Mouse (Mus musculus): ENCODE data around the gene Phactr3. TPM values are rescaled to one million over a fixed set of nuclear protein-coding genes. Genes with fewer than 3 reads are reported as not detected.

Gene Phactr3
- polyA plus RNA-seq, 1 experiment from 2014 or later: 8.1 TPM

- peak overlapping the region; percentile 90 for H3K27ac ChIP-seq
- no peak for DNase-seq (ENCODE audit: low spot score)
- no peaks in the 10 kb centered on the region for H3K9me3 ChIP-seq (replicated peaks)
- WGBS: 10% methylated on average over 3 of the region's 3 CpGs
- peaks cover 47% of the 10 kb centered on the region for H3K4me1 ChIP-seq
- H3K4me3 ChIP-seq: peak overlapping the region; percentile 59
- no peaks in the 10 kb centered on the region for H3K36me3 ChIP-seq
- peaks cover 17% of the 10 kb centered on the region for H3K27me3 ChIP-seq (ENCODE audit: low read depth, poor library complexity, severe bottlenecking)
Measured at GRCm38 (mm10) chr2:178143024-178143415, 24.2 kb downstream of the Phactr3 start.

DNA sequence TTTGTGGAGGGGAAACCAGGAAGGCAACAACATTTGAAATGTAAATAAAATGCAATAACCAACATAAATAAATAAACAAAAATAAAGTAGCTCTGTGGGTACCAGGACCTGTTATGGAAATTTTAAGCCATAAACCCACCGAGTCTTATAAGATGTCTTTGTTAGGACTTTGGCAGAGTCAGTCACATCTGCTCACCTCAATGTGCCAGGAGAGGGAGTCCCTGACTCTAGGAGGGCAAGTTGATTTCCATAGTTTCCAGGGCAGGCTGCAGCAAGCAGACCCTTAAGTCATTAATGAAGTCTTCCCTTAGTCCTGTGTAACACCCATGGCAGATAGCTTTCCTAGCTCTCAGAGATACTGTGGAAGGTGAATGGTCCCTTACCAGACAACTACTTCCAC lies 25.1 kb downstream of the Phactr3 start:
- Histone ChIP-seq H3K27me3 (ENCODE audit: low read depth, poor library complexity, severe bottlenecking) (peaks cover 17% of the 10 kb centered on the region), H3K4me3 (no peak overlapping the region), H3K9me3 (replicated peaks) (no peaks in the 10 kb centered on the region), H3K36me3 (no peaks in the 10 kb centered on the region), H3K27ac (peak overlapping the region; percentile 64), H3K4me1 (peaks cover 47% of the 10 kb centered on the region)
- no peak for DNase-seq (ENCODE audit: low spot score)
- 59% methylated on average over 1 of the region's 1 CpGs for WGBS

- Histone ChIP-seq H3K4me3 (no peak overlapping the region), H3K4me1 (peaks cover 12% of the 10 kb centered on the region), H3K36me3 (no peaks in the 10 kb centered on the region), H3K27ac (no peak overlapping the region), H3K9me3 (replicated peaks) (no peaks in the 10 kb centered on the region), H3K27me3 (ENCODE audit: low read depth, poor library complexity, severe bottlenecking) (no peaks in the 10 kb centered on the region)
- 76% methylated on average over 1 of the region's 1 CpGs for WGBS
- no peak for DNase-seq (ENCODE audit: low spot score)
Measured at GRCm38 (mm10) chr2:178149312-178149711, 30.5 kb downstream of the Phactr3 start.

DNA sequence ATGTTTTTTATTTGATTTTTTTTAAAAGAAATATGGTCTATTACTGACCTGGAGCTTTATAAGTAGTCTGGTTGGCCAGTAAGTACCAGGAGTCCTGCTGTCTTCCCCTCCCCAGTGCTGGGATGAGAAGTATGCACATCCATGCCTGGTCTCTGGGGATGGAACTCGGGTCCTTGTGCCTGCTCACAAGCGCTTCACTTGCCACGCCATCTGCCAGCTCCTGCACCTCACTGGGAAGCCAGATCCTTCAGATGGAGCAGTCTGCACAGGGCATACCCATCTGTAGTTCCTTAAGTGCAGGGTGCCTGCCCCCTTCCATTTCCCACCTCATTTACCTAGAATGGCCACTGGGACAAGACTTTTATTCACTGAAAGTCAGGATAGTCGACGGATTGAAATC lies 31.9 kb downstream of the Phactr3 start:
- Histone ChIP-seq H3K36me3 (no peaks in the 10 kb centered on the region), H3K9me3 (replicated peaks) (no peaks in the 10 kb centered on the region), H3K4me3 (no peak overlapping the region), H3K27ac (no peak overlapping the region), H3K4me1 (peaks cover 14% of the 10 kb centered on the region), H3K27me3 (ENCODE audit: low read depth, poor library complexity, severe bottlenecking) (no peaks in the 10 kb centered on the region)
- 84% methylated on average over 5 of the region's 5 CpGs for WGBS
- DNase-seq (ENCODE audit: low spot score): no peak

- 94% methylated on average over 2 of the region's 2 CpGs for WGBS
- DNase-seq (ENCODE audit: low spot score): no peak
- Histone ChIP-seq H3K36me3 (no peaks in the 10 kb centered on the region), H3K27me3 (ENCODE audit: low read depth, poor library complexity, severe bottlenecking) (no peaks in the 10 kb centered on the region), H3K4me3 (no peak overlapping the region), H3K27ac (peak overlapping the region; percentile 36; the same call in 1 of the 2 replicates), H3K9me3 (replicated peaks) (no peaks in the 10 kb centered on the region), H3K4me1 (peaks cover 17% of the 10 kb centered on the region)
Measured at GRCm38 (mm10) chr2:178153601-178154000, 34.8 kb downstream of the Phactr3 start.

GRCm38 (mm10) chr2:178154129-178154528 lies 35.4 kb downstream of the Phactr3 start:
- DNase-seq (ENCODE audit: low spot score): no peak
- 51% methylated on average over 5 of the region's 5 CpGs for WGBS
- H3K9me3 ChIP-seq (replicated peaks): no peaks in the 10 kb centered on the region
- H3K36me3 ChIP-seq: no peaks in the 10 kb centered on the region
- peaks cover 17% of the 10 kb centered on the region for H3K4me1 ChIP-seq
- H3K27ac ChIP-seq: peak overlapping the region; percentile 42
- H3K4me3 ChIP-seq: no peak overlapping the region
- no peaks in the 10 kb centered on the region for H3K27me3 ChIP-seq (ENCODE audit: low read depth, poor library complexity, severe bottlenecking)

GRCm38 (mm10) chr2:178154576-178154975 lies 35.8 kb downstream of the Phactr3 start:
- DNase-seq (ENCODE audit: low spot score): no peak
- no peaks in the 10 kb centered on the region for H3K9me3 ChIP-seq (replicated peaks)
- H3K4me1 ChIP-seq: peaks cover 17% of the 10 kb centered on the region
- no peak overlapping the region for H3K4me3 ChIP-seq
- no peaks in the 10 kb centered on the region for H3K36me3 ChIP-seq
- peak overlapping the region; percentile 42; the same call in 1 of the 2 replicates for H3K27ac ChIP-seq
- no peaks in the 10 kb centered on the region for H3K27me3 ChIP-seq (ENCODE audit: low read depth, poor library complexity, severe bottlenecking)
- WGBS: 59% methylated on average over 4 of the region's 4 CpGs

GRCm38 (mm10) chr2:178155176-178155916 lies 36.6 kb downstream of the Phactr3 start:
- H3K27ac ChIP-seq: peak overlapping the region; percentile 10; the same call in 1 of the 2 replicates
- WGBS: 85% methylated on average over 8 of the region's 8 CpGs
- no peaks in the 10 kb centered on the region for H3K27me3 ChIP-seq (ENCODE audit: low read depth, poor library complexity, severe bottlenecking)
- DNase-seq (ENCODE audit: low spot score): no peak
- no peaks in the 10 kb centered on the region for H3K36me3 ChIP-seq
- H3K4me1 ChIP-seq: peaks cover 17% of the 10 kb centered on the region
- H3K9me3 ChIP-seq (replicated peaks): no peaks in the 10 kb centered on the region
- H3K4me3 ChIP-seq: no peak overlapping the region

DNA sequence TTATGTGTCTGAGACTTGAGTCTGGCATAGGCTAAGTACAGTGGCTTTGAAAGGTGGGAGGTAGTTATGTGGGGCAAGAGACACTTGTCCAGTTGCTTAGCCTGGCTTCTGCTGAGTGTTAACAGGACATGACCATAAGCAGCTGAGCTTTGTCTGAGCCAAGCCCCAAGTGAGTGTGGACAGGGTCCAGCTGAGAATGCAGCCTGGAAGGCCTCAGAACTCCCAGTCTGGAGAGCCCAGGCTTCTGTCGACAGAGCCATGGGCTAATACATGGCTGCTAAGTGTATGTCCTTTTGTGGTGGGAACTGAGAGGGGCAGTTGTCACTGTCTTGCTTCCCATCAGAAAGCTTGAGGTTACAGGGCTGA lies 37.1 kb downstream of the Phactr3 start:
- DNase-seq (ENCODE audit: low spot score): no peak
- no peaks in the 10 kb centered on the region for H3K9me3 ChIP-seq (replicated peaks)
- 81% methylated on average over 1 of the region's 1 CpGs for WGBS
- H3K27me3 ChIP-seq (ENCODE audit: low read depth, poor library complexity, severe bottlenecking): no peaks in the 10 kb centered on the region
- no peak overlapping the region for H3K4me3 ChIP-seq
- no peaks in the 10 kb centered on the region for H3K36me3 ChIP-seq
- peaks cover 17% of the 10 kb centered on the region for H3K4me1 ChIP-seq
- no peak overlapping the region for H3K27ac ChIP-seq

DNA sequence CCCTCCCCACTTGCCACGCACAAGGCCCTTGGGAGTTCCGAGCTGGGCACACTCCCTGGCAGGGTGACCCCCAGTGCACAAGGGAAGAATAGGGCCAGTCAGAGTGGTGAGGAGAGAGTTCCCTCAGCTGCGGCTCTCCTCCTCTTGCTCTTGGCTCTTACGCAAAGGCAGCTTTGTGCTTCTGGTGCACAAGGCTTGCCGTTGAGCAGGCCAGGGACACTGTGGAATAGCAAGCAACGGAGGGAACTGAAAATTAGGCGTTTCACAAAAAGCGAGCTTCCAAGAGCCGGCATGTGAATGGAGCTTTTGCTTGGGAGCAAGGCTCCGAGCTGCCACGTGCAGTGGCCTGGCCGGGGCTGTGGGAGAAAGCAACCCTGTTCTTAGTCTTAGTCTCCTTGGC lies 40.2 kb downstream of the Phactr3 start:
- no peaks in the 10 kb centered on the region for H3K9me3 ChIP-seq (replicated peaks)
- H3K27me3 ChIP-seq (ENCODE audit: low read depth, poor library complexity, severe bottlenecking): no peaks in the 10 kb centered on the region
- H3K4me1 ChIP-seq: peaks cover 15% of the 10 kb centered on the region
- H3K27ac ChIP-seq: no peak overlapping the region
- DNase-seq (ENCODE audit: low spot score): no peak
- H3K4me3 ChIP-seq: no peak overlapping the region
- 91% methylated on average over 12 of the region's 12 CpGs for WGBS
- H3K36me3 ChIP-seq: no peaks in the 10 kb centered on the region

- Histone ChIP-seq H3K4me3 (no peak overlapping the region), H3K9me3 (replicated peaks) (no peaks in the 10 kb centered on the region), H3K4me1 (no peaks in the 10 kb centered on the region), H3K27me3 (ENCODE audit: low read depth, poor library complexity, severe bottlenecking) (no peaks in the 10 kb centered on the region), H3K36me3 (no peaks in the 10 kb centered on the region), H3K27ac (no peak overlapping the region)
- 91% methylated on average over 1 of the region's 1 CpGs for WGBS
- no peak for DNase-seq (ENCODE audit: low spot score)
Measured at GRCm38 (mm10) chr2:178163981-178164380, 45.2 kb downstream of the Phactr3 start.

DNA sequence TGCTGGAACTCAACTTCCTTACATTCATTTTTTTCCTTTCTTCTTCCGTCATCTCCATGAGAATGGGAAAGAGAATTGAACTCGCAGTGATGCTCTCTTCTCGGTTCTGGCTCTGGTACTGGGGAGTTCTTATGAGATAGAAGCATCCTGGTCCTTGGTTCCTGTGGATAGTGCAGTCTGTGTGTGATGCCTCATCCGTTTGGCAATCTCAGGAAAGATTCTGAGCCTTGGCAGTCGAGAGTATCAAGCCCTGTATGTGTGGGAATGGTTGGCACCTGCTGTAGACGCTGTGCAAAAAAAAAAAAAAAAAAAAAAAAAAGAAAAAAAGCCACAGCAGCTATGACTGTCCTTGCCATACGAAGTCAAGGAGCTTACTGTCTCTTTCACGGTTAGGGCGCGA lies 47.2 kb downstream of the Phactr3 start:
- Histone ChIP-seq H3K9me3 (replicated peaks) (no peaks in the 10 kb centered on the region), H3K27me3 (ENCODE audit: low read depth, poor library complexity, severe bottlenecking) (no peaks in the 10 kb centered on the region), H3K4me1 (no peaks in the 10 kb centered on the region), H3K36me3 (no peaks in the 10 kb centered on the region), H3K27ac (no peak overlapping the region), H3K4me3 (no peak overlapping the region)
- DNase-seq (ENCODE audit: low spot score): no peak
- WGBS: 81% methylated on average over 10 of the region's 10 CpGs

DNA sequence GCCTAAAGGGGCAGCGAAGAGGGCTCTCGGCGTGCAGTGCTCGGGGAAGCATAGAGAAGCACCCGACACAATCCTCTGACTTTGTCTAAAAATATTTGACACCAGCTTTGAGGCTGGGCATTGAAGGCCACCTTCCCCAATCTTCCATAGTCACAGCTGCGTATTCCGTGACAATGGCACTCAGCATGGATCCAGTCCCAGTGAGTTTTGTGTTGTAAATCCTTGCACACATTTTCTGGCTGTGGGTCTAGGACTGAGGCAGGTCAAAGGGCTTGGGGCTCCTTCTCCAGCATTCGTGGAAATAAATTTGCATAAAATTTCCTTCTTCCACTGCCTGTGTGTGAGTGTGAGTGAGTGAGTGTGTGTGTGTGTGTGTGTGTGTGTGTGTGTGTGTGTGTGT lies 51.2 kb downstream of the Phactr3 start:
- WGBS: 91% methylated on average over 8 of the region's 8 CpGs
- Histone ChIP-seq H3K36me3 (no peaks in the 10 kb centered on the region), H3K4me1 (peaks cover 5% of the 10 kb centered on the region), H3K27ac (no peak overlapping the region), H3K27me3 (ENCODE audit: low read depth, poor library complexity, severe bottlenecking) (no peaks in the 10 kb centered on the region), H3K4me3 (no peak overlapping the region), H3K9me3 (replicated peaks) (no peaks in the 10 kb centered on the region)
- DNase-seq (ENCODE audit: low spot score): no peak

GRCm38 (mm10) chr2:178173951-178174350 lies 55.2 kb downstream of the Phactr3 start:
- H3K9me3 ChIP-seq (replicated peaks): no peaks in the 10 kb centered on the region
- H3K27me3 ChIP-seq (ENCODE audit: low read depth, poor library complexity, severe bottlenecking): no peaks in the 10 kb centered on the region
- peaks cover 13% of the 10 kb centered on the region for H3K4me1 ChIP-seq
- H3K4me3 ChIP-seq: no peak overlapping the region
- 69% methylated on average over 2 of the region's 2 CpGs for WGBS
- H3K27ac ChIP-seq: no peak overlapping the region
- no peaks in the 10 kb centered on the region for H3K36me3 ChIP-seq
- no peak for DNase-seq (ENCODE audit: low spot score)

Measured in limb, embryonic 10.5 days (tissue).